Mouse (Mus musculus) ES-E14 (cell line): ENCODE results near the gene A730009L09Rik.

Experiments
- HCFC1 ChIP-seq: IDR thresholded peaks from 2 replicates; pipeline ENCODE4 v1.6.1; 2012; ENCODE audit warnings: low read length, inconsistent platforms, borderline replicate concordance; ENCODE audit not compliant: insufficient read depth
- ZC3H11A ChIP-seq: IDR thresholded peaks from 2 replicates; pipeline ENCODE4 v1.6.1; 2012; ENCODE audit warnings: low read depth, mild to moderate bottlenecking, inconsistent platforms, low read length, borderline replicate concordance

DNA sequence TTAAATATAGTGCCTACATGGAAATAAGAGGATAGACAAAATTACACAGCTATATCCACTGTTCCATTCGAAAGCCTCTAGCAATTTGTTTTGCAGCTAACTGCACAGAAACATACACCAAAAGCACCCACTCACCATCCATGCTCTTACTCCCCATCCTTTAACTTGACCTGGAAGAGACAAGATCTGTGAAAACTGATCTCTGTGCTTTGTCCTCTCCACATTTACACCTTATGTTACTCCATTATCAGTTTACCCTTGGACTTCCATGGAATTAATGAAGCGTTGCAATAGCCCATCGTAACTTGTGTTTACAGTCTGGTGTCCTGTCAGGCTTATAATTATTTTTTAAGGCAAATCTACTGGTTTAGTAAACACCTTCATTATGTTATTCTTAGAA lies 20.1 kb upstream of the A730009L09Rik start:
- TF ChIP-seq ZC3H11A: no peak
- TF ChIP-seq HCFC1: no peak
